Mouse (Mus musculus) adrenal gland, postnatal 25 days (tissue): ENCODE results near the gene Cmklr1. TPM values are rescaled to one million over a fixed set of nuclear protein-coding genes. Genes with fewer than 3 reads are reported as not detected.

ENCODE experiments used
- DNase-seq: peaks from one replicate; pipeline ENCODE4 v3.0.0; 2021; ENCODE audit warnings: mixed read lengths
- total RNA-seq: library from RNA; stranded (reverse); gene quantifications from 2 replicates; pipeline ENCODE4 v1.2.3, GENCODE M21; 2021

The Cmklr1 gene
- total RNA-seq, 1 experiment from 2014 or later, result 12.9 TPM

GRCm38 (mm10) chr5:113652215-113652614 lies 2.0 kb upstream of the Cmklr1 start:
- DNase-seq, result no peak

- no peak for DNase-seq
Observed at GRCm38 (mm10) chr5:113648647-113649211, 1.5 kb downstream of the Cmklr1 start.

GRCm38 (mm10) chr5:113647141-113647540 lies 3.1 kb downstream of the Cmklr1 start:
- no peak for DNase-seq

- DNase-seq, result no peak
Observed at GRCm38 (mm10) chr5:113644520-113644919, 5.7 kb downstream of the Cmklr1 start.

GRCm38 (mm10) chr5:113643107-113643848 lies 6.9 kb downstream of the Cmklr1 start:
- no peak for DNase-seq

- DNase-seq, result no peak
Observed at GRCm38 (mm10) chr5:113641066-113641465, 9.2 kb downstream of the Cmklr1 start.

- no peak for DNase-seq
Observed at GRCm38 (mm10) chr5:113639126-113639525, 11.1 kb downstream of the Cmklr1 start.

- DNase-seq, result no peak
Observed at GRCm38 (mm10) chr5:113638055-113638454, 12.2 kb downstream of the Cmklr1 start.

GRCm38 (mm10) chr5:113637631-113638030 lies 12.6 kb downstream of the Cmklr1 start:
- DNase-seq, result no peak

GRCm38 (mm10) chr5:113635861-113636565 lies 14.2 kb downstream of the Cmklr1 start:
- no peak for DNase-seq

- DNase-seq, result no peak
Observed at GRCm38 (mm10) chr5:113634887-113635610, 15.2 kb downstream of the Cmklr1 start.

GRCm38 (mm10) chr5:113634024-113634651 lies 16.1 kb downstream of the Cmklr1 start:
- DNase-seq, result peak; percentile 64

GRCm38 (mm10) chr5:113633037-113633714 lies 17.1 kb downstream of the Cmklr1 start:
- DNase-seq, result no peak

GRCm38 (mm10) chr5:113630116-113630515 lies 20.1 kb downstream of the Cmklr1 start:
- DNase-seq, result no peak

GRCm38 (mm10) chr5:113629248-113629647 lies 21.0 kb downstream of the Cmklr1 start:
- no peak for DNase-seq

- DNase-seq, result no peak
Observed at GRCm38 (mm10) chr5:113627820-113628437, 22.3 kb downstream of the Cmklr1 start.

GRCm38 (mm10) chr5:113626991-113627390 lies 23.2 kb downstream of the Cmklr1 start:
- DNase-seq, result no peak

GRCm38 (mm10) chr5:113626352-113626751 lies 23.9 kb downstream of the Cmklr1 start:
- DNase-seq, result no peak

- DNase-seq, result no peak
Observed at GRCm38 (mm10) chr5:113625068-113625467, 25.2 kb downstream of the Cmklr1 start.

GRCm38 (mm10) chr5:113623052-113623451 lies 27.2 kb downstream of the Cmklr1 start:
- no peak for DNase-seq

GRCm38 (mm10) chr5:113620999-113621398 lies 29.2 kb downstream of the Cmklr1 start:
- no peak for DNase-seq
